Mouse (Mus musculus): ENCODE data around the gene Fcf1. TPM values are rescaled to one million over a fixed set of nuclear protein-coding genes. Genes with fewer than 3 reads are reported as not detected.

The Fcf1 gene
- polyA plus RNA-seq, 1 experiment from 2014 or later, result 78.5 TPM

- Histone ChIP-seq H3K9me3 (ENCODE audit: control insufficient read depth, low read length) (no peaks in the 10 kb centered on the region), H3K4me3 (ENCODE audit: low read depth, low read length) (no peak overlapping the region), H3K36me3 (ENCODE audit: control insufficient read depth, insufficient read depth, low read length) (peaks cover 23% of the 10 kb centered on the region), H3K9ac (replicated peaks; ENCODE audit: low read depth, low read length) (no peak overlapping the region), H3K27me3 (ENCODE audit: control insufficient read depth, insufficient read depth, low read length) (no peaks in the 10 kb centered on the region), H3K27ac (ENCODE audit: low read depth, low read length) (no peak overlapping the region), H3K4me2 (ENCODE audit: low read depth, low read length) (no peak overlapping the region), H3K4me1 (ENCODE audit: control insufficient read depth, insufficient read depth, low read length) (no peaks in the 10 kb centered on the region)
- 99% methylated on average over 2 of the region's 2 CpGs for WGBS
- ATAC-seq (ENCODE audit: low read depth), result no peak
Observed at GRCm38 (mm10) chr12:85032710-85033109, 62.0 kb downstream of the Fcf1 start.

Other genes starting within 250 kb of the Fcf1 start
- gene Npc2, start 197.7 kb upstream of the Fcf1 start, polyA plus RNA-seq (2014; fragmentation: Nextera tagmentation; extraction: Ambion mirVana), result 46.8 and 57.8 TPM in 2 replicates
- gene Isca2, start 197.6 kb upstream of the Fcf1 start, polyA plus RNA-seq (2014; fragmentation: Nextera tagmentation; extraction: Ambion mirVana), result 137 and 146 TPM in 2 replicates
- gene Ltbp2, start 94.4 kb upstream of the Fcf1 start, polyA plus RNA-seq (2014; fragmentation: Nextera tagmentation; extraction: Ambion mirVana), result 0.15 and 0.17 TPM in 2 replicates
- 40.4 and 46.0 TPM in 2 replicates for gene Arel1, start within 50 bp of the Fcf1 start, polyA plus RNA-seq (2014; fragmentation: Nextera tagmentation; extraction: Ambion mirVana)
- gene Ylpm1, start 25.4 kb downstream of the Fcf1 start, polyA plus RNA-seq (2014; fragmentation: Nextera tagmentation; extraction: Ambion mirVana), result 53.5 and 54.7 TPM in 2 replicates
- 1.0 and 1.9 TPM in 2 replicates for gene Prox2, start 139.9 kb downstream of the Fcf1 start, polyA plus RNA-seq (2014; fragmentation: Nextera tagmentation; extraction: Ambion mirVana)
- 103 and 121 TPM in 2 replicates for gene Dlst, start 139.9 kb downstream of the Fcf1 start, polyA plus RNA-seq (2014; fragmentation: Nextera tagmentation; extraction: Ambion mirVana)
- 22.1 and 28.3 TPM in 2 replicates for gene Rps6kl1, start 180.4 kb downstream of the Fcf1 start, polyA plus RNA-seq (2014; fragmentation: Nextera tagmentation; extraction: Ambion mirVana)
- gene Pgf, start 206.9 kb downstream of the Fcf1 start, polyA plus RNA-seq (2014; fragmentation: Nextera tagmentation; extraction: Ambion mirVana), result 7.9 and 8.9 TPM in 2 replicates
- gene Eif2b2, start 248.6 kb downstream of the Fcf1 start, polyA plus RNA-seq (2014; fragmentation: Nextera tagmentation; extraction: Ambion mirVana), result 76.8 and 76.9 TPM in 2 replicates